Mouse (Mus musculus): ENCODE results near the gene Sh3bgr. TPM values are rescaled to one million over a fixed set of nuclear protein-coding genes. Genes with fewer than 3 reads are reported as not detected.

Gene Sh3bgr
- total RNA-seq (2021) = 1,000 to 10,000 TPM in 1 of 2 experiments, 100 to 1,000 TPM in 1; 882 to 1,236 TPM
- long read RNA-seq, experiment 1, transcript Sh3bgr-201 (8 exons, 1,341 nt) = major isoform, 648 of 1,130 reads
- long read RNA-seq, experiment 1, partial matches to known transcripts = 327 of 1,130 reads
- long read RNA-seq, experiment 1, other reads (novel, unspliced or antisense) = 154 of 1,130 reads
- long read RNA-seq, experiment 2, transcript Sh3bgr-201 (8 exons, 1,341 nt) = major isoform, 613 of 959 reads
- long read RNA-seq, experiment 2, partial matches to known transcripts = 222 of 959 reads
- long read RNA-seq, experiment 2, other reads (novel, unspliced or antisense) = 124 of 959 reads

- DNase-seq = peak; percentile 73 to 79
- intact Hi-C loops (cut with DNase I) = no loop called here
Observed at GRCm38 (mm10) chr16:96199913-96200701, at the start of gene Sh3bgr. Sh3bgr (plus strand) TSS chr16:96200450.

- DNase-seq = peak; percentile 42 to 60
- intact Hi-C loops (cut with DNase I) = no loop called here
Observed at GRCm38 (mm10) chr16:96150995-96151394, 49.3 kb upstream of the Sh3bgr start.

- DNase-seq = peak; percentile 71 to 73
- intact Hi-C loops (cut with DNase I) = no loop called here
Observed at GRCm38 (mm10) chr16:96151551-96151950, 48.7 kb upstream of the Sh3bgr start.

GRCm38 (mm10) chr16:96154476-96154875, 45.8 kb upstream of the Sh3bgr start:
- no peak for DNase-seq
- intact Hi-C loops (cut with DNase I) = no loop called here

GRCm38 (mm10) chr16:96156019-96156418, 44.2 kb upstream of the Sh3bgr start:
- DNase-seq = no peak
- intact Hi-C loops (cut with DNase I) = no loop called here

- intact Hi-C loops (cut with DNase I) = no loop called here
- DNase-seq = no peak
Observed at GRCm38 (mm10) chr16:96157171-96157570, 43.1 kb upstream of the Sh3bgr start.

- DNase-seq = no peak
- intact Hi-C loops (cut with DNase I) = no loop called here
Observed at GRCm38 (mm10) chr16:96158511-96159080, 41.7 kb upstream of the Sh3bgr start.

- DNase-seq = peak; percentile 61 to 62
- intact Hi-C loops (cut with DNase I) = no loop called here
Observed at GRCm38 (mm10) chr16:96159091-96159731, 41.0 kb upstream of the Sh3bgr start.

GRCm38 (mm10) chr16:96159794-96160346, 40.4 kb upstream of the Sh3bgr start:
- no peak for DNase-seq
- intact Hi-C loops (cut with DNase I) = loop anchor here (5.0 kb wide), 1 partner anchor 187 kb away; no protein-coding TSS in a partner anchor

- DNase-seq = no peak
- intact Hi-C loops (cut with DNase I) = loop anchor here (5.0 kb wide), 1 partner anchor 186 kb away; no protein-coding TSS in a partner anchor
Observed at GRCm38 (mm10) chr16:96160927-96161326, 39.3 kb upstream of the Sh3bgr start.

GRCm38 (mm10) chr16:96161336-96161735, 38.9 kb upstream of the Sh3bgr start:
- intact Hi-C loops (cut with DNase I) = loop anchor here (5.0 kb wide), 1 partner anchor 186 kb away; no protein-coding TSS in a partner anchor
- DNase-seq = no peak

GRCm38 (mm10) chr16:96165723-96166264, 34.5 kb upstream of the Sh3bgr start:
- intact Hi-C loops (cut with DNase I) = no loop called here
- DNase-seq = no peak

GRCm38 (mm10) chr16:96168837-96169236, 31.4 kb upstream of the Sh3bgr start:
- no peak for DNase-seq
- intact Hi-C loops (cut with DNase I) = no loop called here

- intact Hi-C loops (cut with DNase I) = no loop called here
Observed at GRCm38 (mm10) chr16:96173648-96174047, 26.6 kb upstream of the Sh3bgr start.

GRCm38 (mm10) chr16:96175399-96175798, 24.9 kb upstream of the Sh3bgr start:
- no peak for DNase-seq
- intact Hi-C loops (cut with DNase I) = no loop called here

More at GRCm38 (mm10) chr16:96173648-96174047, 26.6 kb upstream of the Sh3bgr start:
- DNase-seq = no peak

- intact Hi-C loops (cut with DNase I) = no loop called here
- DNase-seq = no peak
Observed at GRCm38 (mm10) chr16:96179156-96179555, 21.1 kb upstream of the Sh3bgr start.

- DNase-seq = no peak
Observed at GRCm38 (mm10) chr16:96187619-96188018, 12.6 kb upstream of the Sh3bgr start.

GRCm38 (mm10) chr16:96191531-96192506, 8.4 kb upstream of the Sh3bgr start, which contains the start of gene Lca5l:
Lca5l (minus strand) TSS chr16:96192271.
- intact Hi-C loops (cut with DNase I) = no loop called here
- DNase-seq = peak; percentile 99 to 100

More at GRCm38 (mm10) chr16:96187619-96188018, 12.6 kb upstream of the Sh3bgr start:
- intact Hi-C loops (cut with DNase I) = no loop called here

- intact Hi-C loops (cut with DNase I) = no loop called here
Observed at GRCm38 (mm10) chr16:96200702-96201028, 415 bp downstream of the Sh3bgr start.

More at GRCm38 (mm10) chr16:96200702-96201028, 415 bp downstream of the Sh3bgr start:
- DNase-seq = no peak

All from gastrocnemius, postnatal 36 days (tissue).